Comparison of ENCODE assay signal across 8 mouse cellular contexts in genomic region chr7:6918267-6918666, GRCm38 (mm10).
DNase-seq lines count a peak whose midpoint lies in the region; ATAC-seq and TF ChIP-seq lines count a peak whose summit lies in the region.

No protein-coding gene starts in this region.

- H3K4me3 ChIP-seq in MEL (ENCODE audit: control insufficient read depth in 1 of 2, insufficient read depth in 1 of 2, low read depth in 2 of 2, low read length in 2 of 2), result no peak overlapping the region
- H3K4me3 ChIP-seq in forebrain, postnatal 0 days (ENCODE audit: low read depth, low read length), result no peak overlapping the region
- no peak overlapping the region for H3K4me3 ChIP-seq in liver, postnatal 0 days (ENCODE audit: low read depth, low read length)

- no peaks in the 10 kb centered on the region for H3K4me1 ChIP-seq in MEL (ENCODE audit: control insufficient read depth in 1 of 2, insufficient read depth in 2 of 2, low read length in 2 of 2)
- H3K4me1 ChIP-seq in forebrain, postnatal 0 days (ENCODE audit: insufficient read depth), result peaks cover 5% of the 10 kb centered on the region; the same call in 1 of the 2 replicates
- H3K4me1 ChIP-seq in liver, postnatal 0 days (ENCODE audit: insufficient read depth), result peaks cover 10% of the 10 kb centered on the region

- no peak overlapping the region for H3K4me2 ChIP-seq in forebrain, postnatal 0 days (ENCODE audit: low read depth)
- H3K4me2 ChIP-seq in liver, postnatal 0 days (ENCODE audit: low read depth, low read length), result no peak overlapping the region

- intact Hi-C loops in heart, postnatal 36 days (cut with DNase I), result loop anchor here (1.0 to 5.0 kb wide), 4 partner anchors 191 to 561 kb away; no protein-coding TSS in a partner anchor

- TF ChIP-seq RAD21 in MEL (IDR thresholded peaks at IDR 0.05; ENCODE audit: low read depth, low read length), result no peak

- no peaks in the 10 kb centered on the region for H3K79me2 ChIP-seq in MEL (ENCODE audit: control insufficient read depth, insufficient read depth, low read length, poor library complexity)

- no peaks in the 10 kb centered on the region for H3K27me3 ChIP-seq in MEL (ENCODE audit: control insufficient read depth in 1 of 2, insufficient read depth in 2 of 2, low read length in 2 of 2)
- H3K27me3 ChIP-seq in forebrain, postnatal 0 days (ENCODE audit: insufficient read depth, low read length), result no peaks in the 10 kb centered on the region
- H3K27me3 ChIP-seq in liver, postnatal 0 days (ENCODE audit: insufficient read depth, low read length), result no peaks in the 10 kb centered on the region

- TF ChIP-seq EP300 in MEL (IDR thresholded peaks at IDR 0.05; ENCODE audit: low read depth in 1 of 2, low read length in 2 of 2), result no peak
- TF ChIP-seq EP300 in liver, postnatal 0 days (IDR thresholded peaks at IDR 0.05; ENCODE audit: low read depth), result no peak

- WGBS in forebrain, postnatal 0 days, result 11% methylated on average over 10 of the region's 10 CpGs
- 9% methylated on average over 10 of the region's 10 CpGs for WGBS in liver, postnatal 0 days (ENCODE audit: insufficient replicate concordance)

- H3K9ac ChIP-seq in MEL (ENCODE audit: control insufficient read depth, low read depth, low read length, poor library complexity, severe bottlenecking), result no peak overlapping the region
- H3K9ac ChIP-seq in forebrain, postnatal 0 days, result no peak overlapping the region
- H3K9ac ChIP-seq in liver, postnatal 0 days (replicated peaks), result no peak overlapping the region

- no peaks in the 10 kb centered on the region for H3K9me3 ChIP-seq in MEL (replicated peaks; ENCODE audit: insufficient read depth, low read length)
- H3K9me3 ChIP-seq in forebrain, postnatal 0 days (ENCODE audit: low read length), result no peaks in the 10 kb centered on the region
- no peaks in the 10 kb centered on the region for H3K9me3 ChIP-seq in liver, postnatal 0 days (ENCODE audit: low read length)

- TF ChIP-seq CTCF in MEL (IDR thresholded peaks at IDR 0.05 in 2 of 3, conservative IDR thresholded peaks at IDR 0.05 in 1 of 3; ENCODE audit: control insufficient read depth in 1 of 3, insufficient read depth in 1 of 3, low read depth in 2 of 3, low read length in 3 of 3, poor library complexity in 1 of 3, severe bottlenecking in 1 of 3), result peak in 2 of 3 experiments; percentile 8 to 19; a peak in 2 of 6 replicates
- peak; percentile 89 for TF ChIP-seq CTCF in forebrain, postnatal 0 days (IDR thresholded peaks at IDR 0.05; ENCODE audit: low read depth)
- TF ChIP-seq CTCF in liver, postnatal 0 days (IDR thresholded peaks at IDR 0.05; ENCODE audit: low read depth), result peak; percentile 78

- H3K36me3 ChIP-seq in MEL (ENCODE audit: control insufficient read depth in 1 of 2, insufficient read depth in 2 of 2, low read length in 2 of 2), result no peaks in the 10 kb centered on the region
- H3K36me3 ChIP-seq in forebrain, postnatal 0 days (ENCODE audit: insufficient read depth), result no peaks in the 10 kb centered on the region
- H3K36me3 ChIP-seq in liver, postnatal 0 days (replicated peaks; ENCODE audit: insufficient read depth, low read length), result no peaks in the 10 kb centered on the region

- no peak for TF ChIP-seq POLR2A in MEL (IDR thresholded peaks at IDR 0.05; ENCODE audit: control insufficient read depth in 1 of 2, insufficient read depth in 1 of 2, low read depth in 1 of 2, low read length in 2 of 2, poor library complexity in 1 of 2)

- DNase-seq in MEL (ENCODE audit: low read depth, low spot score), result no peak
- DNase-seq in cerebellum, adult 18-20 months, result peak; percentile 84 to 87
- DNase-seq in forebrain, postnatal 0 days, result peak; percentile 92
- DNase-seq in heart, postnatal 36 days, result peak; percentile 77 to 86
- peak; percentile 90 for DNase-seq in layer of hippocampus, adult 11-12 months (ENCODE audit: low spot score)
- DNase-seq in liver, postnatal 0 days, result peak; percentile 82
- DNase-seq in ovary, postnatal 10 days (ENCODE audit: low spot score), result peak; percentile 63
- DNase-seq in urinary bladder, adult 18-20 months (ENCODE audit: low spot score in 2 of 2), result peak; percentile 71 to 79

- ATAC-seq in forebrain, postnatal 0 days, result peak; percentile 87
- peak; percentile 69; the same call in 1 of the 2 replicates for ATAC-seq in liver, postnatal 0 days

- H3K27ac ChIP-seq in MEL (ENCODE audit: control insufficient read depth, low read depth, low read length), result no peak overlapping the region
- H3K27ac ChIP-seq in forebrain, postnatal 0 days (ENCODE audit: low read depth, low read length), result no peak overlapping the region
- H3K27ac ChIP-seq in liver, postnatal 0 days (ENCODE audit: low read depth), result no peak overlapping the region

TF ChIP-seq in MEL, 35 proteins besides CTCF, POLR2A, EP300 and RAD21:
- TF ChIP-seq TCF12 (IDR thresholded peaks at IDR 0.05; ENCODE audit: low read depth, low read length), result no peak
- no peak for TF ChIP-seq UBTF (IDR thresholded peaks at IDR 0.05; ENCODE audit: borderline replicate concordance, insufficient read depth, low read depth, low read length)
- no peak for TF ChIP-seq MYB (IDR thresholded peaks at IDR 0.05; ENCODE audit: low read depth, low read length)

Comparison
In these comparisons a context has a peak if more than half of its experiments do, and no peak if none do; other contexts are left out.
1. CTCF ChIP-seq: peak in every context shown above with its lines; median percentile 89 in forebrain, postnatal 0 days; 78 in liver, postnatal 0 days; 14 in MEL.